Mouse (Mus musculus) erythroblast, embryonic 14.5 days (primary cell): Measurements from ENCODE around the gene Phkg1. TPM values are rescaled to one million over a fixed set of nuclear protein-coding genes. Genes with fewer than 3 reads are reported as not detected.
"Not testable (repeated sequence)": the region's sequence is repeated elsewhere in the genome, so short reads cannot be mapped to it uniquely, and the experiment has no call there.

Experiments used
- H3K27me3 ChIP-seq: 2 replicates; pipeline ENCODE4 v1.6.1; 2012; ENCODE audit warnings: inconsistent platforms; ENCODE audit not compliant: control insufficient read depth
- H3K36me3 ChIP-seq: 2 replicates; pipeline ENCODE4 v1.6.1; 2012; ENCODE audit warnings: mild to moderate bottlenecking, inconsistent platforms; ENCODE audit not compliant: control insufficient read depth
- H3K4me1 ChIP-seq: 2 replicates; pipeline ENCODE4 v1.6.1; 2012; ENCODE audit warnings: inconsistent platforms; ENCODE audit not compliant: control insufficient read depth
- H3K4me3 ChIP-seq: replicated peaks from 2 replicates; pipeline ENCODE3; 2012; ENCODE audit warnings: moderate library complexity, mild to moderate bottlenecking, inconsistent platforms
- H3K9me3 ChIP-seq: 2 replicates; pipeline ENCODE4 v1.6.1; 2012; ENCODE audit warnings: low read length, inconsistent platforms, mixed read lengths; ENCODE audit not compliant: control insufficient read depth
- GATA1 ChIP-seq: IDR thresholded peaks from 2 replicates; pipeline ENCODE4 v1.6.1; 2012; ENCODE audit warnings: low read length, inconsistent platforms, mixed read lengths
- TAL1 ChIP-seq: IDR thresholded peaks from 3 replicates; pipeline ENCODE4 v1.6.1; 2012; ENCODE audit warnings: low read length, inconsistent platforms, mixed read lengths
- polyA plus RNA-seq: library from polyadenylated mRNA; stranded (reverse); fragments of >175 nt; gene quantifications from 2 replicates; pipeline ENCODE4 v1.2.3, GENCODE M21; 2012

The Phkg1 gene
- polyA plus RNA-seq, 1 experiment = not detected

DNA sequence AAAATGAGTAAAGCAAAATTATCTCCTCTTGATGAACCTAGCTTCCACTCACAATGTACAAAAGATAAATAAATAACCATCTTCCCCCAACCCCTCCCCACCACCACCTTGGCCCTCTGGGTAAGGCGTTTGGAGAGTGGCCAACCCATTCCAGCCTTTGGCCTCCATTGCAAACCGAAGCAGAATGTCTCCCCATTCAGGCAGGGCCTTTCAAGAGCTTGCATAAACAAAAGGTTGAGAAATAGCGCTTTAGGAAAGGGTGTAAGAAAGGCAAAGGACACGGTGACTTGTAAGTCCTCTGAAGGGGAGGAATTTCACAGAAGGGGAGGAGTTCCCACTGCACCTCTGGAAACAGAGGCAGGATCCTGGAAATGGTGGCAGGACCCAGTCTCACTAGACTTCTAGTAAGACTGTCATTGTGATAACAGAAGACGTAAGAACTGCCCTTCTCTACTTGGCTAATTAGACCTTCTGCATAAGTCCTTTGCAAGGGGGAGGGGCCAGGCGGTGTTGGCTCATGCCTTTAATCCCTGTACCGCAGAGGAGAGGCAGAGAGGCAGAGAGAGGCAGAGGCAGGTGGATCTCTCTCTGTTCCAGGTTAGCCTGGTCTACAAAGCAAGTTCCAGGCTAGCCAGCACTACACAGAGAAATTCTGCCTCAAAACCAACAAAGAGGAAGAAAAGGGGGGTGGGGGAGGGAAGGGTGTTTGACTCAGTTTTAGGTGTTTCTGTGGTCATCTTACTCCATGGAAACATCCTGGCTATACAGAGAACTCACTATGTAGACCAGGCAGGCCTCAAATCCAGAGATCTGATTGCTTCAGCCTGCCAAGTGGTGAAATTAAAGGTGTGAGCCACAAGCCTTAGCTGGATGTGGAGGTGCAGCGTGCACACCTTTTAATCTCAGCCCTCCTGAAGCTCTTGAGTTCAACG lies 31.8 kb upstream of the Phkg1 start:
- H3K27me3 ChIP-seq = no peaks in the 10 kb centered on the region
- peaks cover 2% of the 10 kb centered on the region; the same call in 1 of the 2 replicates for H3K4me1 ChIP-seq
- no peaks in the 10 kb centered on the region for H3K9me3 ChIP-seq
- H3K4me3 ChIP-seq = no peak overlapping the region
- H3K36me3 ChIP-seq = no peaks in the 10 kb centered on the region
- TF ChIP-seq TAL1 (no peak), GATA1 (no peak)

- Histone ChIP-seq H3K9me3 (no peaks in the 10 kb centered on the region), H3K36me3 (no peaks in the 10 kb centered on the region), H3K4me1 (peaks cover 2% of the 10 kb centered on the region; the same call in 1 of the 2 replicates), H3K4me3 (no peak overlapping the region), H3K27me3 (no peaks in the 10 kb centered on the region)
- TF ChIP-seq GATA1 (no peak), TAL1 (no peak)
Observed at GRCm38 (mm10) chr5:129925933-129926332, 27.6 kb upstream of the Phkg1 start.

DNA sequence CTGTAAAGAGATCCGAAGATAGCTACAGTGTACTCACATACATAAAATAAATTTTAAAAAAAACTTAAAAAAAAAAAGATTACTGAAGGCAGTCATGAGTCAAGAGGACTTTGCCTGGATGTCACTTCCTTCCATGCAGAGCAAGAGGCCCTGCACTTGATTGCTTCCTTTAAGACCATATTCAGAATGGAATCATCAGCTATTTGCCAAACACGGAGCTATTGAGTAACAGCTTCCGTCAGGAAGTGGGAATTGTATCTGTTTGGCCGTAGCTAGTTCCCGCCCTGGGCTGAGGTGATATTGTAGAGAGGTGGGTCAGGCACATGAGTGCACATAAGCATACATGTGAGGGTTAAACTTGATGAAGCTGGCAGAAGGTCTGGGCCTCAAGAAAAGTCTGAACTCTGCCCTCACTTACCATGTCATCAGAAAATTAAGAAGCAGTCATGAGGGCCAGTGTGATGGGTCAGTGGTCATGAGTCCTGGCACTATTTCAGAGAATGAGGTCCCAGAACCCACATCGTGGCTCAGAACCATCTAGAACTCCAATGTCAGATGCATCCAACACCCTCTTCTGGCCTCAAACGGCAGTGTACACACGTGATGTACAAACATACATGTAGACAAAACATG lies 26.6 kb upstream of the Phkg1 start:
- H3K4me3 ChIP-seq = no peak overlapping the region
- no peaks in the 10 kb centered on the region for H3K9me3 ChIP-seq
- peaks cover 1% of the 10 kb centered on the region; the same call in 1 of the 2 replicates for H3K4me1 ChIP-seq
- TF ChIP-seq GATA1 = no peak
- no peak for TF ChIP-seq TAL1
- H3K27me3 ChIP-seq = no peaks in the 10 kb centered on the region
- no peaks in the 10 kb centered on the region for H3K36me3 ChIP-seq

DNA sequence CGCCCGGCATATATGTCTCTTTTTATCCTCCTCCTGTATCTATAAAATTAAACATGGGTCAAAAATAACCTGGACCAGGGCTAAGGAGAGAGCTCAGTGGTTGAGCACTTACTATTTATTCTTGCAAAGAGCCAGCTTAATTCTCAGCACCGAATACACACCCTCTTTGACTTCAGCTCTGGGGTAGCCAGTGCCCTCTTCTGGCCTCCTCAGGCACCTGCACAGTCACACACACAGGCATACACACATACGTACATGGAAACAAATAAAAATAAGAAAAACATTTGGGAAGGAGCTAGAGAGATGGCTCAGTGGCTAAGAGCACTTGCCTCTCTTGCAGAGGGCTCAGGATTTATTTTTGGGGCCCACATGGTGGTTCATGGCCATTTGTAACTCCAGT lies 23.6 kb upstream of the Phkg1 start:
- no peak overlapping the region for H3K4me3 ChIP-seq
- TF ChIP-seq GATA1 (no peak), TAL1 (no peak)
- no peaks in the 10 kb centered on the region for H3K36me3 ChIP-seq
- H3K27me3 ChIP-seq = no peaks in the 10 kb centered on the region
- H3K4me1 ChIP-seq = peaks cover 11% of the 10 kb centered on the region
- no peaks in the 10 kb centered on the region for H3K9me3 ChIP-seq

GRCm38 (mm10) chr5:129919320-129919719 lies 21.0 kb upstream of the Phkg1 start:
- H3K27me3 ChIP-seq = no peaks in the 10 kb centered on the region
- no peak overlapping the region for H3K4me3 ChIP-seq
- no peaks in the 10 kb centered on the region for H3K36me3 ChIP-seq

GRCm38 (mm10) chr5:129918752-129919151 lies 20.4 kb upstream of the Phkg1 start:
- no peaks in the 10 kb centered on the region for H3K27me3 ChIP-seq
- TF ChIP-seq TAL1 = no peak
- H3K4me3 ChIP-seq = no peak overlapping the region
- H3K4me1 ChIP-seq = peaks cover 14% of the 10 kb centered on the region
- H3K36me3 ChIP-seq = no peaks in the 10 kb centered on the region
- H3K9me3 ChIP-seq = no peaks in the 10 kb centered on the region

More at GRCm38 (mm10) chr5:129919320-129919719, 21.0 kb upstream of the Phkg1 start:
- no peaks in the 10 kb centered on the region for H3K9me3 ChIP-seq
- peaks cover 11% of the 10 kb centered on the region for H3K4me1 ChIP-seq
- TF ChIP-seq GATA1 = no peak
- TF ChIP-seq TAL1 = no peak

- Histone ChIP-seq H3K36me3 (no peaks in the 10 kb centered on the region), H3K27me3 (no peaks in the 10 kb centered on the region), H3K4me1 (peaks cover 15% of the 10 kb centered on the region), H3K9me3 (no peaks in the 10 kb centered on the region), H3K4me3 (no peak overlapping the region)
- no peak for TF ChIP-seq GATA1
- TF ChIP-seq TAL1 = no peak
Observed at GRCm38 (mm10) chr5:129918065-129918651, 19.8 kb upstream of the Phkg1 start.

GRCm38 (mm10) chr5:129915491-129915890 lies 17.1 kb upstream of the Phkg1 start:
- H3K27me3 ChIP-seq, H3K4me3 ChIP-seq, H3K9me3 ChIP-seq, H3K36me3 ChIP-seq: not testable (repeated sequence)
- peaks cover 15% of the 10 kb centered on the region for H3K4me1 ChIP-seq

GRCm38 (mm10) chr5:129914024-129914423 lies 15.7 kb upstream of the Phkg1 start:
- TF ChIP-seq TAL1 (no peak), GATA1 (no peak)
- H3K9me3 ChIP-seq = no peaks in the 10 kb centered on the region
- no peak overlapping the region for H3K4me3 ChIP-seq
- no peaks in the 10 kb centered on the region for H3K36me3 ChIP-seq
- H3K4me1 ChIP-seq = peaks cover 20% of the 10 kb centered on the region
- peaks cover 12% of the 10 kb centered on the region for H3K27me3 ChIP-seq

GRCm38 (mm10) chr5:129909591-129909990 lies 11.2 kb upstream of the Phkg1 start:
- no peak overlapping the region for H3K4me3 ChIP-seq
- peaks cover 17% of the 10 kb centered on the region for H3K27me3 ChIP-seq
- H3K36me3 ChIP-seq = no peaks in the 10 kb centered on the region
- peaks cover 26% of the 10 kb centered on the region for H3K4me1 ChIP-seq
- no peaks in the 10 kb centered on the region for H3K9me3 ChIP-seq
- no peak for TF ChIP-seq GATA1
- TF ChIP-seq TAL1 = no peak
